Mouse (Mus musculus): ENCODE data around the gene Uqcrfs1. TPM values are rescaled to one million over a fixed set of nuclear protein-coding genes. Genes with fewer than 3 reads are reported as not detected.

Gene Uqcrfs1
- polyA plus RNA-seq (2012; rRNA removed) = 149 and 161 TPM in 2 replicates

GRCm38 (mm10) chr13:30544856-30545604 lies at the start of gene Uqcrfs1:
Gene Uqcrfs1 (minus strand): TSS chr13:30545362.

Other genes with a start within 250 kb of the Uqcrfs1 start
- 1.7 and 4.2 TPM in 2 replicates for gene Agtr1a, start 208.9 kb downstream of the Uqcrfs1 start, polyA plus RNA-seq (2012; rRNA removed)
- gene Dusp22, start 114.6 kb upstream of the Uqcrfs1 start, polyA plus RNA-seq (2012; rRNA removed) = 15.8 and 19.4 TPM in 2 replicates
- gene Irf4, start 203.9 kb upstream of the Uqcrfs1 start, polyA plus RNA-seq (2012; rRNA removed) = 0.02 and 0.08 TPM in 2 replicates

Data from central nervous system, embryonic 14 days (tissue).